Mouse (Mus musculus): ENCODE results near the gene Zbtb24. TPM values are rescaled to one million over a fixed set of nuclear protein-coding genes. Genes with fewer than 3 reads are reported as not detected.
"Not testable (repeated sequence)": the region's sequence is repeated elsewhere in the genome, so short reads cannot be mapped to it uniquely, and the experiment has no call there.

Gene Zbtb24
- polyA plus RNA-seq, 2 experiments = 19.0 to 21.3 TPM

DNA sequence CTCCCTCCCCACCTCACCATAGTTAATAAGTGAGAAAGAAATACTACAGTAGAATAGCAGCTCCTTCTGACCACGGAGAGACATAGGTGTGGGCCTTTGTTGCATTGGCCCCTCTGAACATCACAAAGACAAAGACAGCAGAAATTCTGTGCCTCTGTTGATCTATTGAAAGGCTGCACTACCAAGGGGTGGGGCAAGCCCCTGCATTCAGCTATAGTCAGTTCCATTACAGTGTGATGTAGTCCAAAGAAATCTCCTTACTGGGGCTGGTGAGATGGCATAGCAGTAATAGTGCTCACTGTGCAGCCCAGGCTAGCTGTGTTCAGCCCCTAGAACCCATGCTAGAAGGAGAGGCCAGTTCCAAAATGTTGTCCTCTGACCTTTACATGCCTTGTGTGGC, 54.8 kb downstream of the Zbtb24 start:
- TF ChIP-seq POLR2A (IDR thresholded peaks at IDR 0.05; ENCODE audit: borderline replicate concordance, extremely low read depth, insufficient read depth, insufficient read length) = no peak
- WGBS = 75% methylated on average over 1 of the region's 1 CpGs
- Histone ChIP-seq H3K9me3 (ENCODE audit: control insufficient read depth, low read length) (no peaks in the 10 kb centered on the region), H3K4me2 (replicated peaks; ENCODE audit: low read depth, low read length, severe bottlenecking) (no peak overlapping the region), H3K27me3 (ENCODE audit: control insufficient read depth, insufficient read depth, low read length) (no peaks in the 10 kb centered on the region), H3K4me1 (ENCODE audit: control insufficient read depth, insufficient read depth, low read length) (no peaks in the 10 kb centered on the region), H3K4me3 (replicated peaks; ENCODE audit: low read length) (no peak overlapping the region), H3K27ac (replicated peaks; ENCODE audit: low read depth, low read length) (no peak overlapping the region), H3K36me3 (ENCODE audit: control insufficient read depth, insufficient read depth, low read length) (no peaks in the 10 kb centered on the region), H3K9ac (ENCODE audit: low read depth, low read length, severe bottlenecking) (no peak overlapping the region)
- no peak for ATAC-seq (ENCODE audit: low FRiP score, low read depth)
- no peak for DNase-seq (ENCODE audit: low spot score)

DNA sequence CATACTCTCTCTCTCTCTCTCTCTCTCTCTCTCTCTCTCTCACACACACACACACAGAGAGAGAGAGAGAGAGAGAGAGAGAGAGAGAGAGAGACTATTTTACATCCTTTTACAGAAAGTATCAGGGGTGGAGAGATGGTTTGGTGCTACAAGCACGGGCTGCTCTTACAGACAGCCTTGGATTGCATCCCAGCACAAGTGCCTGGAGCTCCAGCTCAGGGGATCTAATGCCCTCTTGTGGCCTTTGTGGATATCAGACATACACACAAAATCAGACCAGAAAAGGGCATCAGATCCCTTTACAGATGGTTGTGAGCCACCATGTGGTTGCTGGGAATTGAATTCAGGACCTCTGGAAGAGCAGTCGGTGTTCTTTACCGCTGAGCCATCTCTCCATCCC, 55.3 kb downstream of the Zbtb24 start:
- H3K9ac ChIP-seq (ENCODE audit: low read depth, low read length, severe bottlenecking); H3K27me3 ChIP-seq (ENCODE audit: control insufficient read depth, insufficient read depth, low read length); H3K36me3 ChIP-seq (ENCODE audit: control insufficient read depth, insufficient read depth, low read length); H3K27ac ChIP-seq (replicated peaks; ENCODE audit: low read depth, low read length); H3K4me2 ChIP-seq (replicated peaks; ENCODE audit: low read depth, low read length, severe bottlenecking); H3K4me3 ChIP-seq (replicated peaks; ENCODE audit: low read length); H3K4me1 ChIP-seq (ENCODE audit: control insufficient read depth, insufficient read depth, low read length); H3K9me3 ChIP-seq (ENCODE audit: control insufficient read depth, low read length); ATAC-seq (ENCODE audit: low FRiP score, low read depth): not testable (repeated sequence)
- 12% methylated on average over 3 of the region's 3 CpGs for WGBS
- DNase-seq (ENCODE audit: low spot score) = peak; percentile 80

DNA sequence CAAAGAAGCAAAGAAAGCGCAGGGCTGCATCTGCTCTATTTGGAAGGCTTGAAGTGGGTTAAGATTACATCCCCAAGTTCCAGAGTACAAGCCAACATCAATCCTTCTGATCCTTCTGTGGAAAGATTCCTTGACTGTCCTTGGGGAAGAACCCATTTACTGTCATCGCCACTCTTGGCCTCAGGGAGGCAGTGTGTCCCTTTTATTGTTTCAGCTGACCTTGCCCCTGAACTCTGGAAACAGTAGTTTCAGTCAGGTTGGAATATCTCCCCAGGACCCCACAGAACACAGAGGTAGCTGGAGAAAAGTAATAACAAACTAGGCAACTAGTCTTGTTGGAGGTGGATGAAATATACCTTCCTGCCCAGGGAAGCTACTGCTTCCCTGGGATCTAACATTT, 59.0 kb downstream of the Zbtb24 start:
- no peak for DNase-seq (ENCODE audit: low spot score)
- no peaks in the 10 kb centered on the region for H3K9me3 ChIP-seq (ENCODE audit: control insufficient read depth, low read length)
- no peak for TF ChIP-seq POLR2A (IDR thresholded peaks at IDR 0.05; ENCODE audit: borderline replicate concordance, extremely low read depth, insufficient read depth, insufficient read length)
- no peak overlapping the region for H3K27ac ChIP-seq (replicated peaks; ENCODE audit: low read depth, low read length)
- no peak overlapping the region for H3K9ac ChIP-seq (ENCODE audit: low read depth, low read length, severe bottlenecking)
- H3K4me2 ChIP-seq (replicated peaks; ENCODE audit: low read depth, low read length, severe bottlenecking) = no peak overlapping the region
- no peaks in the 10 kb centered on the region for H3K4me1 ChIP-seq (ENCODE audit: control insufficient read depth, insufficient read depth, low read length)
- no peak overlapping the region for H3K4me3 ChIP-seq (replicated peaks; ENCODE audit: low read length)
- H3K36me3 ChIP-seq (ENCODE audit: control insufficient read depth, insufficient read depth, low read length) = no peaks in the 10 kb centered on the region
- WGBS = 38% methylated on average over 2 of the region's 2 CpGs
- no peaks in the 10 kb centered on the region for H3K27me3 ChIP-seq (ENCODE audit: control insufficient read depth, insufficient read depth, low read length)
- no peak for ATAC-seq (ENCODE audit: low FRiP score, low read depth)

GRCm38 (mm10) chr10:41514301-41514700, 64.1 kb downstream of the Zbtb24 start:
- no peak overlapping the region for H3K27ac ChIP-seq (replicated peaks; ENCODE audit: low read depth, low read length)
- TF ChIP-seq POLR2A (IDR thresholded peaks at IDR 0.05; ENCODE audit: borderline replicate concordance, extremely low read depth, insufficient read depth, insufficient read length) = no peak
- H3K36me3 ChIP-seq (ENCODE audit: control insufficient read depth, insufficient read depth, low read length) = no peaks in the 10 kb centered on the region
- H3K4me1 ChIP-seq (ENCODE audit: control insufficient read depth, insufficient read depth, low read length) = no peaks in the 10 kb centered on the region
- no peak overlapping the region for H3K4me2 ChIP-seq (replicated peaks; ENCODE audit: low read depth, low read length, severe bottlenecking)
- no peak overlapping the region for H3K9ac ChIP-seq (ENCODE audit: low read depth, low read length, severe bottlenecking)
- H3K9me3 ChIP-seq (ENCODE audit: control insufficient read depth, low read length) = no peaks in the 10 kb centered on the region
- no peak overlapping the region for H3K4me3 ChIP-seq (replicated peaks; ENCODE audit: low read length)
- H3K27me3 ChIP-seq (ENCODE audit: control insufficient read depth, insufficient read depth, low read length) = no peaks in the 10 kb centered on the region
- WGBS = 69% methylated on average over 4 of the region's 4 CpGs
- ATAC-seq (ENCODE audit: low FRiP score, low read depth) = no peak
- no peak for DNase-seq (ENCODE audit: low spot score)

DNA sequence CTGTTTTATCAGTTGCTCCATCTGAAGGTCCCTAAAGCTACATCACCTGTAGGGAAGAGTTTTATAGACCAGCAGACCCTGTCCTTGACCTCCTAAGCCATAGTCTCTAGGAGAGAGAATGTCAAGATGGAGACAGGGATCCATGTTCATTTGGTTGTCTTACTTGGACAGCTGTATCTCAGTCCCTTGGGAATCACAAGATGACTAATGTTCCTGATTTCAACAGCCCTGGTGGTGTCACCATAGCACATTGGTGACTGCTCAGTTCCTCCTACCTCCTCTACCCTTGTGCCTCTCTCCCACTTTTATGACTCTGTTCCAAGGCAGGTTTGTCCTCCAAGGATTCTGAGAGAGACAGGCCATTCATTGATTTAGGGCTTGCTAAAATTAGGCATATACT, 64.7 kb downstream of the Zbtb24 start:
- DNase-seq (ENCODE audit: low spot score) (no peak), ATAC-seq (ENCODE audit: low FRiP score, low read depth) (no peak)
- no peak overlapping the region for H3K4me3 ChIP-seq (replicated peaks; ENCODE audit: low read length)
- no peaks in the 10 kb centered on the region for H3K27me3 ChIP-seq (ENCODE audit: control insufficient read depth, insufficient read depth, low read length)
- no peaks in the 10 kb centered on the region for H3K9me3 ChIP-seq (ENCODE audit: control insufficient read depth, low read length)
- H3K27ac ChIP-seq (replicated peaks; ENCODE audit: low read depth, low read length) = no peak overlapping the region
- H3K4me2 ChIP-seq (replicated peaks; ENCODE audit: low read depth, low read length, severe bottlenecking) = no peak overlapping the region
- no peaks in the 10 kb centered on the region for H3K4me1 ChIP-seq (ENCODE audit: control insufficient read depth, insufficient read depth, low read length)
- TF ChIP-seq POLR2A (IDR thresholded peaks at IDR 0.05; ENCODE audit: borderline replicate concordance, extremely low read depth, insufficient read depth, insufficient read length) = no peak
- no peaks in the 10 kb centered on the region for H3K36me3 ChIP-seq (ENCODE audit: control insufficient read depth, insufficient read depth, low read length)
- no peak overlapping the region for H3K9ac ChIP-seq (ENCODE audit: low read depth, low read length, severe bottlenecking)

Other genes starting within 250 kb of the Zbtb24 start
- 8.4 and 9.5 TPM in 2 replicates for gene Fig4, start 147.1 kb upstream of the Zbtb24 start, polyA plus RNA-seq (2012; rRNA removed)
- 18.8 and 20.3 TPM in 2 replicates for gene Fig4, start 147.1 kb upstream of the Zbtb24 start, polyA plus RNA-seq (2014; fragmentation: Nextera tagmentation; extraction: Ambion mirVana)
- gene Ak9, start 146.4 kb upstream of the Zbtb24 start, polyA plus RNA-seq (2012; rRNA removed) = 0.01 TPM in 1 of 2 replicates, not detected in the other
- gene Ak9, start 146.4 kb upstream of the Zbtb24 start, polyA plus RNA-seq (2014; fragmentation: Nextera tagmentation; extraction: Ambion mirVana) = not detected in 2 replicates
- 53.8 and 66.0 TPM in 2 replicates for gene Mical1, start 25.9 kb downstream of the Zbtb24 start, polyA plus RNA-seq (2012; rRNA removed)
- 39.5 and 40.2 TPM in 2 replicates for gene Mical1, start 25.9 kb downstream of the Zbtb24 start, polyA plus RNA-seq (2014; fragmentation: Nextera tagmentation; extraction: Ambion mirVana)
- gene Smpd2, start 40.0 kb downstream of the Zbtb24 start, polyA plus RNA-seq (2012; rRNA removed) = 75.2 and 86.8 TPM in 2 replicates
- 46.2 and 49.8 TPM in 2 replicates for gene Smpd2, start 40.0 kb downstream of the Zbtb24 start, polyA plus RNA-seq (2014; fragmentation: Nextera tagmentation; extraction: Ambion mirVana)
- 0.29 and 0.58 TPM in 2 replicates for gene Ppil6, start 40.1 kb downstream of the Zbtb24 start, polyA plus RNA-seq (2012; rRNA removed)
- gene Ppil6, start 40.1 kb downstream of the Zbtb24 start, polyA plus RNA-seq (2014; fragmentation: Nextera tagmentation; extraction: Ambion mirVana) = 0.52 and 1.1 TPM in 2 replicates
- 160 and 192 TPM in 2 replicates for gene Cd164, start 69.0 kb downstream of the Zbtb24 start, polyA plus RNA-seq (2012; rRNA removed)
- 200 and 209 TPM in 2 replicates for gene Cd164, start 69.0 kb downstream of the Zbtb24 start, polyA plus RNA-seq (2014; fragmentation: Nextera tagmentation; extraction: Ambion mirVana)